Mouse (Mus musculus) stomach, embryonic 15.5 days (tissue): ENCODE results near the gene 3110001I22Rik. TPM values are rescaled to one million over a fixed set of nuclear protein-coding genes. Genes with fewer than 3 reads are reported as not detected.

ENCODE experiments used
- ATAC-seq: fragments of 200-750 bp; cut with Nextera tagmentation; 2 replicates; pipeline ENCODE4 v1.8.0; 2017; ENCODE audit warnings: low read depth, moderate number of reproducible peaks, moderate TSS enrichment; ENCODE audit not compliant: insufficient read depth, low FRiP score
- H3K27ac ChIP-seq: fragments of 300-500 bp; sonication (generic); 2 replicates; pipeline ENCODE4 v1.5.1; 2015; ENCODE audit warnings: mild to moderate bottlenecking, inconsistent platforms
- H3K27me3 ChIP-seq: fragments of 300-500 bp; sonication (generic); replicated peaks from 2 replicates; pipeline ENCODE4 v1.6.1; 2015; ENCODE audit warnings: inconsistent platforms
- H3K36me3 ChIP-seq: fragments of 300-500 bp; sonication (generic); 2 replicates; pipeline ENCODE4 v1.6.1; 2015; ENCODE audit warnings: inconsistent platforms
- H3K4me1 ChIP-seq: fragments of 300-500 bp; sonication (generic); 2 replicates; pipeline ENCODE4 v1.6.1; 2015; ENCODE audit warnings: inconsistent platforms
- H3K4me2 ChIP-seq: fragments of 300-500 bp; sonication (generic); 2 replicates; pipeline ENCODE4 v1.6.1; 2015; ENCODE audit warnings: mild to moderate bottlenecking, inconsistent platforms
- H3K4me3 ChIP-seq: fragments of 300-500 bp; sonication (generic); replicated peaks from 2 replicates; pipeline ENCODE4 v1.5.1; 2015; ENCODE audit warnings: inconsistent platforms
- H3K9ac ChIP-seq: fragments of 300-500 bp; sonication (generic); 2 replicates; pipeline ENCODE4 v1.6.1; 2015; ENCODE audit warnings: inconsistent platforms
- H3K9me3 ChIP-seq: fragments of 300-500 bp; sonication (generic); 2 replicates; pipeline ENCODE4 v1.6.1; 2016; ENCODE audit warnings: inconsistent platforms
- WGBS: fragments of 180-500 bp; shearing (Covaris S2); methylation state at CpG from one replicate; pipeline ENCODE4 v1.1.7; 2015; 5-methylcytosine and 5-hydroxymethylcytosine counted together
- polyA plus RNA-seq: library from polyadenylated mRNA; unstranded; fragments of >200 nt; fragmentation: Nextera tagmentation; extraction: Ambion mirVana; gene quantifications from 2 replicates; pipeline ENCODE4 v1.2.1, GENCODE M21; 2015

3110001I22Rik gene
- polyA plus RNA-seq, 1 experiment from 2014 or later: 5.0 TPM

GRCm38 (mm10) chr16:13727811-13728335, 56.1 kb downstream of the 3110001I22Rik start:
- 78% methylated on average over 5 of the region's 5 CpGs for WGBS
- no peak overlapping the region for H3K4me3 ChIP-seq
- no peaks in the 10 kb centered on the region for H3K27me3 ChIP-seq
- peaks cover 11% of the 10 kb centered on the region; the same call in 1 of the 2 replicates for H3K4me1 ChIP-seq
- H3K27ac ChIP-seq: no peak overlapping the region
- H3K9me3 ChIP-seq: no peaks in the 10 kb centered on the region
- H3K9ac ChIP-seq: no peak overlapping the region
- H3K36me3 ChIP-seq: no peaks in the 10 kb centered on the region
- no peak for ATAC-seq
- H3K4me2 ChIP-seq: no peak overlapping the region

Other genes starting within 250 kb of the 3110001I22Rik start
- gene Parn, start 3.8 kb upstream of the 3110001I22Rik start, polyA plus RNA-seq: 39.4 and 40.5 TPM in 2 replicates
- gene Bfar, start 71 bp upstream of the 3110001I22Rik start, polyA plus RNA-seq: 46.3 and 46.5 TPM in 2 replicates
- 23.6 and 25.4 TPM in 2 replicates for gene Pla2g10, start 59.1 kb downstream of the 3110001I22Rik start, polyA plus RNA-seq
- gene Rrn3, start 108.8 kb downstream of the 3110001I22Rik start, polyA plus RNA-seq: 53.4 and 56.8 TPM in 2 replicates
- 160 and 174 TPM in 2 replicates for gene Ntan1, start 146.9 kb downstream of the 3110001I22Rik start, polyA plus RNA-seq
- gene Pdxdc1, start 231.2 kb downstream of the 3110001I22Rik start, polyA plus RNA-seq: 96.8 and 108 TPM in 2 replicates
- gene Mpv17l, start 231.2 kb downstream of the 3110001I22Rik start, polyA plus RNA-seq: 15.4 and 17.6 TPM in 2 replicates